Mouse (Mus musculus) midbrain, embryonic 11.5 days (tissue): Measurements from ENCODE around the gene Mdc1. TPM values are rescaled to one million over a fixed set of nuclear protein-coding genes. Genes with fewer than 3 reads are reported as not detected.

Experiments used
- ATAC-seq: fragments of 200-750 bp; cut with Nextera tagmentation; 2 replicates; pipeline ENCODE4 v1.8.0; 2017; ENCODE audit warnings: moderate TSS enrichment, moderate library complexity; ENCODE audit not compliant: low FRiP score
- DNase-seq: peaks from one replicate; pipeline ENCODE4 v3.0.0; 2015; ENCODE audit warnings: low spot score; ENCODE audit errors: missing footprints
- H3K27ac ChIP-seq: fragments of 300-500 bp; sonication (generic); 2 replicates; pipeline ENCODE4 v1.5.1; 2014; ENCODE audit warnings: low read depth, low read length
- H3K27me3 ChIP-seq: fragments of 300-500 bp; sonication (generic); 2 replicates; pipeline ENCODE4 v1.6.1; 2014; ENCODE audit warnings: mild to moderate bottlenecking, low read length, moderate library complexity, mixed read lengths; ENCODE audit not compliant: control insufficient read depth, insufficient read depth
- H3K36me3 ChIP-seq: fragments of 300-500 bp; sonication (generic); 2 replicates; pipeline ENCODE4 v1.6.1; 2014; ENCODE audit warnings: mild to moderate bottlenecking, low read length, moderate library complexity, mixed read lengths; ENCODE audit not compliant: control insufficient read depth, insufficient read depth
- H3K4me1 ChIP-seq: fragments of 300-500 bp; sonication (generic); 2 replicates; pipeline ENCODE4 v1.6.1; 2014; ENCODE audit warnings: low read length; ENCODE audit not compliant: control insufficient read depth, insufficient read depth
- H3K4me2 ChIP-seq: fragments of 300-500 bp; sonication (generic); 2 replicates; pipeline ENCODE4 v1.6.1; 2014; ENCODE audit warnings: mild to moderate bottlenecking, moderate library complexity
- H3K4me3 ChIP-seq: fragments of 300-500 bp; sonication (generic); 2 replicates; pipeline ENCODE4 v1.5.1; 2014; ENCODE audit warnings: low read depth, low read length
- H3K9ac ChIP-seq: fragments of 300-500 bp; sonication (generic); 2 replicates; pipeline ENCODE4 v1.6.1; 2014; ENCODE audit warnings: low read length
- H3K9me3 ChIP-seq: fragments of 300-500 bp; sonication (generic); 2 replicates; pipeline ENCODE4 v1.6.1; 2016; ENCODE audit warnings: low read length; ENCODE audit not compliant: control insufficient read depth
- WGBS: fragments of 180-500 bp; shearing (Covaris S2); extraction: QIAGEN DNeasy Blood & Tissue Kit; methylation state at CpG from one replicate; pipeline ENCODE4 v1.1.7; 2014; 5-methylcytosine and 5-hydroxymethylcytosine counted together
- polyA plus RNA-seq: library from polyadenylated mRNA; unstranded; fragments of >200 nt; fragmentation: Nextera tagmentation; extraction: Ambion mirVana; gene quantifications from 2 replicates; pipeline ENCODE4 v1.2.1, GENCODE M21; 2014

The Mdc1 gene
- polyA plus RNA-seq, 1 experiment from 2014 or later, result 19.4 TPM

DNA sequence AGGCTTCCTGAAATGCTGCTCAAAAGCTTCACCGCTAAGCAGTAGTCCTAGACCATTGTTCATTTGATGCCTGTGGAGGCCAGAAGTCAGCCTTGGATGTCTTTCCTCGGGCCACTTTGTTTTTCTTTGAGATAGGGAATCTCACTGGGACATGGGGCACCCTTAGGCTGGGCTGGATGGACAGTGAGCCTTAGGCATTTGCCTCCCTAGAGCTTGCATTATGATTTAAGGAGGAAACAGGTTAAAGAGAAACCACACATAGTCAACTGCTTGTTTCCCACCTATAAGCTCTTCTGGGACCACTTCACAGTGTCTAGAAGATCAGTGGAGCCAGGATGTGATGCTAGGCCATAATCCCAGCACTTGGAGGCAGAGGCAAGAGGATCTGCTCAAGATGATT is 18.5 kb downstream of the Mdc1 start:
- Histone ChIP-seq H3K4me1 (peaks cover 11% of the 10 kb centered on the region), H3K9me3 (no peaks in the 10 kb centered on the region), H3K9ac (no peak overlapping the region), H3K36me3 (peaks cover 6% of the 10 kb centered on the region), H3K4me3 (no peak overlapping the region), H3K27ac (no peak overlapping the region), H3K4me2 (no peak overlapping the region), H3K27me3 (no peaks in the 10 kb centered on the region)
- DNase-seq, result peak; percentile 81
- no peak for ATAC-seq
- 68% methylated on average over 2 of the region's 2 CpGs for WGBS

DNA sequence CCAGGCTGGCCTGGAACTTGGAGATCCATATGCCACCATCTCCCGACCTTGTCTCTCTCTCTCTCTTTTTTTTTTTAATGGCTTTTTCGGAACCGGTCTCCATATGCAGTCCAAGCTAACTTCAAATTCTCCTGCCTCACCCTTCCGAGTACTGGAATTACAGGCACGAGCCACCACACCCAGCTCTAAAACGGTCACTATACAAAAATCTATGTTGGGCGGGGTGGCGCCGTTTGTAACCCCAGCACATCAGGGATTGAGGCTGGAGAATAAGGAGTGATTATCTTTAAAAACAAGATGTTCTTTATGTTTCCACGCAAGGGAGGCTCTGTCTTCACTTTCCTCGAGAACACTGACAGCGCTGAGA is 19.5 kb downstream of the Mdc1 start:
- Histone ChIP-seq H3K4me3 (peak overlapping the region; percentile 69), H3K36me3 (peaks cover 4% of the 10 kb centered on the region), H3K4me1 (peaks cover 14% of the 10 kb centered on the region), H3K27me3 (no peaks in the 10 kb centered on the region), H3K9me3 (no peaks in the 10 kb centered on the region), H3K27ac (peak overlapping the region; percentile 91), H3K9ac (peak overlapping the region; percentile 86), H3K4me2 (peak overlapping the region; percentile 66)
- WGBS, result 6% methylated on average over 12 of the region's 12 CpGs
- DNase-seq (no peak), ATAC-seq (no peak)

GRCm38 (mm10) chr17:35861198-35861857 is 20.0 kb downstream of the Mdc1 start, which contains the start of gene Nrm:
TSS of gene Nrm (plus strand) at chr17:35861318.
- peak within 1 kb of the TSS; percentile 91 for H3K27ac ChIP-seq
- H3K4me1 ChIP-seq, result peaks cover 14% of the 10 kb centered on the region
- peak; percentile 90 for ATAC-seq
- H3K9me3 ChIP-seq, result no peaks in the 10 kb centered on the region
- H3K27me3 ChIP-seq, result no peaks in the 10 kb centered on the region
- peak; percentile 98 for DNase-seq
- peak within 1 kb of the TSS; percentile 69 for H3K4me3 ChIP-seq
- peaks cover 4% of the 10 kb centered on the region for H3K36me3 ChIP-seq
- WGBS, result under 1% methylated on average over 47 of the region's 47 CpGs
- peak within 1 kb of the TSS; percentile 86 for H3K9ac ChIP-seq
- peak within 1 kb of the TSS; percentile 66 for H3K4me2 ChIP-seq

GRCm38 (mm10) chr17:35864832-35865353 is 23.6 kb downstream of the Mdc1 start:
- Histone ChIP-seq H3K27ac (peak overlapping the region; percentile 99), H3K4me1 (peaks cover 41% of the 10 kb centered on the region), H3K36me3 (no peaks in the 10 kb centered on the region), H3K4me3 (peak overlapping the region; percentile 61), H3K4me2 (peak overlapping the region; percentile 77), H3K9me3 (no peaks in the 10 kb centered on the region), H3K27me3 (no peaks in the 10 kb centered on the region), H3K9ac (peak overlapping the region; percentile 92)
- ATAC-seq, result no peak
- WGBS, result 22% methylated on average over 10 of the region's 10 CpGs
- no peak for DNase-seq

DNA sequence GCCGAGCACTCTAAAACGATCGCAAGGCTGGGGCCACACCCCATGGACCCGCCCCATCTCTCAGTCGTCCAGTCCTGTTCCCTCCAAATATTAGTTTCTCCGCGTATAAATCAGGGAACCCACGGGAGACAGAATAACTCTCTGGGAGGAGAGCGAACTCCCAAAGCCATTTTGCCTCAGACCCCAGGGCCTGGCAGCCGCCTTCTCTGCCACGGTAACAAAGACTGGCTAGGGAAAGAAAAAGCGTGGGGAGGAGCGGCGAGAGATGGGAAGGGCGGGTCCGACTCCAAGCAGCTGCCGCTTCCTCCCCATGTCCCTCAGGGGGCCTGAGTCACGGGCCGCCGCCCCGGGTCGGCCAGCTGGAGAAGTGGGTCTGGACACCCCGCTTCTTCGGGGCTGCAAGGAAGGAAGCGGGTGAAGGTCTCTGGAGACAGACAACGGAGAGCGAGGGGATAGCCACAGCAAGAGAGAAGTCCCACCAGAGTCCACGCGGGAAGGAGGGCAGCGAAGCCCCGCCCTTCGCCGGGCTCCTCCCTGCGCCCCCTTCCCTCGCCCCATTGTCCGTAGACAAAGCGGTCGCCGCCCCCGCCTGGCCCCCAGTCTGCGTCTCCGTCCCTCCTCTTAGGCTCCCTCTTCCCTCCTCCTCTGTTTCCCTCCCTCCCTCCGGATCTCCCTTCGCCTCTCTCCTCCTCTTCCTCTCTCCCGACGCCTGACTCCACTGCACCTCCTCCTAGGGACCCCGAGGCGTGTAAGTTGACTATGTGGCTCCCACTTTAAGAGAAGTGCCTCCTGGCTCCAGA is 24.4 kb downstream of the Mdc1 start, which contains the start of gene Ppp1r18:
TSS of gene Ppp1r18 (plus strand) at position 113 of the 800 bp plus-strand sequence.
- H3K4me1 ChIP-seq, result peaks cover 40% of the 10 kb centered on the region
- ATAC-seq, result peak; percentile 81
- peak within 1 kb of the TSS; percentile 99 for H3K27ac ChIP-seq
- under 1% methylated on average over 46 of the region's 48 CpGs for WGBS
- peak within 1 kb of the TSS; percentile 61 for H3K4me3 ChIP-seq
- no peaks in the 10 kb centered on the region for H3K27me3 ChIP-seq
- H3K4me2 ChIP-seq, result peak within 1 kb of the TSS; percentile 77
- peak; percentile 98 for DNase-seq
- no peaks in the 10 kb centered on the region for H3K9me3 ChIP-seq
- H3K9ac ChIP-seq, result peak within 1 kb of the TSS; percentile 92
- peaks cover 3% of the 10 kb centered on the region; the same call in 1 of the 2 replicates for H3K36me3 ChIP-seq

DNA sequence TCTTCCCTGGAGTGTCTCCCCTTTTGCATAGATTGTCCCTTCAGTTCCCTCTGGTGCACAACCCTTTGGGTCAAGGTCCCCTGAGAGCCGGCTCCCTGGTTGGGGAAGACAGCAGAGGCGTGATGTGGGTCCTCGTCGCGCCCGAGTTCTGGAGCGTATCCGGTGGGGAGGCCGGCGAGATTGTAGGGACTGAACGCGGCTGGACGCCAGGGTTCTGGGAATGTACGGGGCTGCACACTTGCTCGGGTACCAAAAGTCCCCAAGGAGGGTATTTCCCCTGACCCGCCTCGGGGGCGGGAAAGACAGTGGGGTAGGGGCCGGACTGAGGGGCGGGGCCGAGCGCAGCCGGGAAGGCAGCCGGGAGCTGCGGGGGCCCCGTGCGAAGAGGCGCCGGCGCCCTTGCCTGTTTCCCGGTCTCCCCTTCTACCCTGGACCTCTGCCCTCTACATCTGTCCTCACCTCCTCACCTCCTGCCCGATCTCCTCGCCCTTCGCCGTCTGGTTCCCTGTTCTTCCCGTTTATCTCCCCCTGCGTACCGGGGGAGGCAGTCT is 25.0 kb downstream of the Mdc1 start:
- peaks cover 38% of the 10 kb centered on the region for H3K4me1 ChIP-seq
- ATAC-seq (peak; percentile 54), DNase-seq (peak; percentile 96)
- 0% methylated on average over 38 of the region's 38 CpGs for WGBS
- peaks cover 10% of the 10 kb centered on the region for H3K36me3 ChIP-seq
- no peaks in the 10 kb centered on the region for H3K27me3 ChIP-seq
- H3K9ac ChIP-seq, result peak overlapping the region; percentile 92
- H3K4me3 ChIP-seq, result peak overlapping the region; percentile 61
- peaks cover 5% of the 10 kb centered on the region for H3K9me3 ChIP-seq
- peak overlapping the region; percentile 99 for H3K27ac ChIP-seq
- peak overlapping the region; percentile 77 for H3K4me2 ChIP-seq

GRCm38 (mm10) chr17:35866911-35867890 is 25.9 kb downstream of the Mdc1 start:
- DNase-seq, result peak; percentile 92
- peaks cover 11% of the 10 kb centered on the region for H3K36me3 ChIP-seq
- ATAC-seq, result no peak

GRCm38 (mm10) chr17:35868165-35868820 is 27.0 kb downstream of the Mdc1 start:
- no peak overlapping the region for H3K27ac ChIP-seq
- H3K9me3 ChIP-seq, result peaks cover 5% of the 10 kb centered on the region
- peaks cover 11% of the 10 kb centered on the region for H3K36me3 ChIP-seq
- peaks cover 39% of the 10 kb centered on the region for H3K4me1 ChIP-seq
- peak overlapping the region; percentile 92 for H3K9ac ChIP-seq
- peak overlapping the region; percentile 61 for H3K4me3 ChIP-seq
- peak; percentile 84 for DNase-seq
- ATAC-seq, result no peak
- H3K27me3 ChIP-seq, result no peaks in the 10 kb centered on the region
- peak overlapping the region; percentile 77 for H3K4me2 ChIP-seq
- WGBS, result 42% methylated on average over 17 of the region's 17 CpGs

More at GRCm38 (mm10) chr17:35866911-35867890, 25.9 kb downstream of the Mdc1 start:
- peak overlapping the region; percentile 61 for H3K4me3 ChIP-seq
- H3K27me3 ChIP-seq, result no peaks in the 10 kb centered on the region
- WGBS, result 11% methylated on average over 26 of the region's 26 CpGs
- peak overlapping the region; percentile 77 for H3K4me2 ChIP-seq
- H3K4me1 ChIP-seq, result peaks cover 36% of the 10 kb centered on the region
- peak overlapping the region; percentile 92 for H3K9ac ChIP-seq
- peaks cover 5% of the 10 kb centered on the region for H3K9me3 ChIP-seq
- H3K27ac ChIP-seq, result peak overlapping the region; percentile 99
